Mouse (Mus musculus) myocyte (in vitro differentiated cells): ENCODE measurements at regions not wholly inside any gene's neighbourhood (a gene's known extent, or its start where the extent isn't known, plus 50 kb on each side); places are given as distances from the start of the nearest gene placed in this dataset.
"Not testable (repeated sequence)": the region's sequence is repeated elsewhere in the genome, so short reads cannot be mapped to it uniquely, and the experiment has no call there.

Experiments
- H3K27me3 ChIP-seq: one replicate; pipeline ENCODE4 v1.6.1; 2011; ENCODE audit not compliant: control insufficient read depth, insufficient read depth, insufficient read length
- H3K36me3 ChIP-seq: one replicate; pipeline ENCODE4 v1.6.1; 2011; ENCODE audit not compliant: control insufficient read depth, insufficient read depth
- H3K4me2 ChIP-seq: one replicate; pipeline ENCODE4 v1.6.1; 2011; ENCODE audit warnings: low read depth, control low read depth
- H3K4me3 ChIP-seq: one replicate; pipeline ENCODE4 v1.5.1; 2011; ENCODE audit warnings: mild to moderate bottlenecking, control low read depth, moderate library complexity
- H3K79me2 ChIP-seq: one replicate; pipeline ENCODE4 v1.6.1; 2011; ENCODE audit not compliant: control insufficient read depth, insufficient read depth
- H3ac ChIP-seq: one replicate; pipeline ENCODE4 v1.6.1; 2011; ENCODE audit not compliant: control insufficient read depth, insufficient read length
- CEBPB ChIP-seq: IDR thresholded peaks from 2 replicates; pipeline ENCODE4 v1.6.1; 2011; ENCODE audit warnings: mild to moderate bottlenecking, moderate library complexity; ENCODE audit not compliant: poor library complexity, insufficient read depth, severe bottlenecking
- E2F4 ChIP-seq: IDR thresholded peaks from one replicate; pipeline ENCODE4 v1.6.1; 2011; ENCODE audit warnings: mild to moderate bottlenecking, control low read depth, moderate library complexity; ENCODE audit not compliant: insufficient read depth
- MAX ChIP-seq: IDR thresholded peaks from one replicate; pipeline ENCODE4 v1.6.1; 2011; ENCODE audit warnings: low read depth, mild to moderate bottlenecking, control low read depth
- MYOD1 ChIP-seq, 3 experiments: IDR thresholded peaks; one replicate each; pipeline ENCODE4 v1.6.1; 2011; ENCODE audit warnings: control low read depth in 2 of 3, low read depth in 2 of 3, mild to moderate bottlenecking in 2 of 3, moderate library complexity in 1 of 3; ENCODE audit not compliant: insufficient read length in 2 of 3, control insufficient read depth in 1 of 3
- MYOG ChIP-seq, 3 experiments: IDR thresholded peaks; one replicate each; pipeline ENCODE4 v1.6.1; 2011; ENCODE audit warnings: control low read depth in 2 of 3, low read depth in 2 of 3, mild to moderate bottlenecking in 2 of 3; ENCODE audit not compliant: insufficient read length in 2 of 3, control insufficient read depth in 1 of 3, insufficient read depth in 1 of 3
- POLR2A ChIP-seq: IDR thresholded peaks from one replicate; pipeline ENCODE4 v1.6.1; 2011; ENCODE audit warnings: low read depth, mild to moderate bottlenecking, control low read depth, moderate library complexity; ENCODE audit not compliant: insufficient read length
- POLR2AphosphoS2 ChIP-seq: IDR thresholded peaks from one replicate; pipeline ENCODE4 v1.6.1; 2011; ENCODE audit warnings: low read depth, control low read depth; ENCODE audit not compliant: insufficient read length
- REST ChIP-seq: IDR thresholded peaks from one replicate; pipeline ENCODE4 v1.6.1; 2011; ENCODE audit warnings: mild to moderate bottlenecking, control low read depth, moderate library complexity; ENCODE audit not compliant: insufficient read depth, insufficient read length
- SRF ChIP-seq: IDR thresholded peaks from one replicate; pipeline ENCODE4 v1.6.1; 2011; ENCODE audit warnings: low read depth; ENCODE audit not compliant: control insufficient read depth, insufficient read length
- TCF12 ChIP-seq: IDR thresholded peaks from one replicate; pipeline ENCODE4 v1.6.1; 2011; ENCODE audit warnings: mild to moderate bottlenecking, control low read depth; ENCODE audit not compliant: poor library complexity, insufficient read depth, severe bottlenecking
- TCF3 ChIP-seq: IDR thresholded peaks from one replicate; pipeline ENCODE4 v1.6.1; 2011; ENCODE audit warnings: low read depth, control low read depth; ENCODE audit not compliant: insufficient read length
- USF1 ChIP-seq: IDR thresholded peaks from one replicate; pipeline ENCODE4 v1.6.1; 2011; ENCODE audit warnings: low read depth, mild to moderate bottlenecking, control low read depth, moderate library complexity

DNA sequence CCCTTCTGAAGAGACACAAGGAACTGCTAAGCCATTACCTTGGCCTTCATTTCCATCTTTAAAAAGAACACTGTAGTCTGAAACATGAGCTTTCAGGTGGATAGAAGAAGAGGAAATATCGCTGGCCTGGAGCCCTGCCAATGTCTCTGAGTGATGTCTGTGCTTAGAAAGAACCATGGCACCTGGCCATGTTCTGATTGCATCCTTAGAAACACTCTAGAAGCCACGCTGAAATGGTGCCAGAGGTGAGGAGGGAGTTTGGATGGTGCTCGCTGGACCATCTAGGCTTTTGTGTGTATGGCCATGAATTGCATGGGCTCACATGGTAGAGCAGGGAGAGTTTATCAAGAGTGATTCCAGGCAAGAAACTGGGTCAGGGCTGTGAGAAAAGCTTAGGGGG is 207.4 kb downstream of the Diras2 start:
- Histone ChIP-seq H3K4me3 (no peak overlapping the region), H3K36me3 (no peaks in the 10 kb centered on the region), H3ac (no peak overlapping the region), H3K27me3 (no peaks in the 10 kb centered on the region), H3K4me2 (no peak overlapping the region), H3K79me2 (no peaks in the 10 kb centered on the region)
- no peak for TF ChIP-seq MYOD1 (IDR thresholded peaks at IDR 0.05; ENCODE audit: control insufficient read depth in 1 of 3, insufficient read length in 2 of 3, low read depth in 2 of 3)
- TF ChIP-seq REST: no peak
- no peak for TF ChIP-seq E2F4
- no peak for TF ChIP-seq POLR2A
- no peak for TF ChIP-seq TCF3
- TF ChIP-seq MAX: no peak
- TF ChIP-seq SRF: no peak
- no peak for TF ChIP-seq POLR2AphosphoS2
- TF ChIP-seq TCF12: no peak
- TF ChIP-seq MYOG (IDR thresholded peaks at IDR 0.05; ENCODE audit: control insufficient read depth in 1 of 3, insufficient read depth in 1 of 3, insufficient read length in 2 of 3, low read depth in 2 of 3): no peak
- no peak for TF ChIP-seq USF1
- TF ChIP-seq CEBPB: no peak

- not testable (repeated sequence) for H3K36me3 ChIP-seq, H3ac ChIP-seq, H3K27me3 ChIP-seq, H3K4me2 ChIP-seq, H3K79me2 ChIP-seq, H3K4me3 ChIP-seq
These were observed 206.7 kb downstream of the Diras2 start for GRCm38 (mm10) chr13:52324378-52324777.

GRCm38 (mm10) chr13:52325647-52326046 is 205.4 kb downstream of the Diras2 start:
- H3ac ChIP-seq, H3K79me2 ChIP-seq, H3K36me3 ChIP-seq, H3K4me2 ChIP-seq, H3K27me3 ChIP-seq, H3K4me3 ChIP-seq: not testable (repeated sequence)

DNA sequence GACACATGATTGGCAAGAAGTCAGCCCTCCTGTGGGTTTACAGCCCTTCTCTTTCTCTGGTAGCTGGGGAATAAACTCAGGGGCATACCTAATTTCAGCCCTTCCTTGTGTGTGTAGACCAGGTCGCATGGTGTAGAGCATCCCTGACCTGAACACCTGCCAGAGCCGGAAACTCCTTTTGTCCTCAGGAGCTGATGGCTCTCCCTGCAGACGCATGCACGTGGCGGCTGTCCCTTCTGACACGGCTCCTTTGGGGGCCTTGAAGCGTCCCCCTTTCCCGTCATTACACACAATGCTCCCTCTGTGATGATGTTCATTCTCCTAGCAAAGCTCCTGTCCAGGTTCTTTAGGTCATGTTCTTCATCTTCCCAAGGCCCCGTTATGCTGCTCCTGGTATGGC is 203.3 kb downstream of the Diras2 start:
- no peak overlapping the region for H3K4me3 ChIP-seq
- no peak overlapping the region for H3K4me2 ChIP-seq
- no peak for TF ChIP-seq TCF3
- TF ChIP-seq USF1: no peak
- TF ChIP-seq MYOG (IDR thresholded peaks at IDR 0.05; ENCODE audit: control insufficient read depth in 1 of 3, insufficient read depth in 1 of 3, insufficient read length in 2 of 3, low read depth in 2 of 3): no peak
- no peak for TF ChIP-seq SRF
- TF ChIP-seq TCF12: no peak
- no peak for TF ChIP-seq POLR2AphosphoS2
- no peak for TF ChIP-seq CEBPB
- no peak for TF ChIP-seq MYOD1 (IDR thresholded peaks at IDR 0.05; ENCODE audit: control insufficient read depth in 1 of 3, insufficient read length in 2 of 3, low read depth in 2 of 3)
- no peak for TF ChIP-seq REST
- TF ChIP-seq POLR2A: no peak
- no peak for TF ChIP-seq MAX
- no peak for TF ChIP-seq E2F4
- H3K79me2 ChIP-seq: no peaks in the 10 kb centered on the region
- H3ac ChIP-seq: no peak overlapping the region
- no peaks in the 10 kb centered on the region for H3K36me3 ChIP-seq
- H3K27me3 ChIP-seq: no peaks in the 10 kb centered on the region

- Histone ChIP-seq H3K4me3 (no peak overlapping the region), H3K4me2 (no peak overlapping the region), H3ac (no peak overlapping the region), H3K27me3 (no peaks in the 10 kb centered on the region), H3K36me3 (no peaks in the 10 kb centered on the region), H3K79me2 (no peaks in the 10 kb centered on the region)
- TF ChIP-seq USF1: no peak
- TF ChIP-seq SRF: no peak
- TF ChIP-seq POLR2AphosphoS2: no peak
- no peak for TF ChIP-seq MAX
- no peak for TF ChIP-seq E2F4
- no peak for TF ChIP-seq MYOD1 (IDR thresholded peaks at IDR 0.05; ENCODE audit: control insufficient read depth in 1 of 3, insufficient read length in 2 of 3, low read depth in 2 of 3)
- TF ChIP-seq TCF12: no peak
- no peak for TF ChIP-seq MYOG (IDR thresholded peaks at IDR 0.05; ENCODE audit: control insufficient read depth in 1 of 3, insufficient read depth in 1 of 3, insufficient read length in 2 of 3, low read depth in 2 of 3)
- no peak for TF ChIP-seq REST
- no peak for TF ChIP-seq POLR2A
- no peak for TF ChIP-seq CEBPB
- TF ChIP-seq TCF3: no peak
These were observed 202.3 kb downstream of the Diras2 start for GRCm38 (mm10) chr13:52328766-52329165.
